Mouse (Mus musculus): ENCODE measurements around the gene Smim26. TPM values are rescaled to one million over a fixed set of nuclear protein-coding genes. Genes with fewer than 3 reads are reported as not detected.

The Smim26 gene
- total and polyA plus RNA-seq, 3 experiments = 16.4 to 28.6 TPM; not detected in 1

- H3K9me3 ChIP-seq (replicated peaks; ENCODE audit: insufficient read depth, low read length) = no peaks in the 10 kb centered on the region
- H3K27me3 ChIP-seq (ENCODE audit: control insufficient read depth in 1 of 2, insufficient read depth in 2 of 2, low read length in 2 of 2) = no peaks in the 10 kb centered on the region
- H3K4me3 ChIP-seq (ENCODE audit: control insufficient read depth in 1 of 2, insufficient read depth in 1 of 2, low read depth in 2 of 2, low read length in 2 of 2) = no peak within 1 kb of the TSS
- H3K9ac ChIP-seq (ENCODE audit: control insufficient read depth, low read depth, low read length, poor library complexity, severe bottlenecking) = no peak within 1 kb of the TSS
- DNase-seq (ENCODE audit: low read depth, low spot score) = no peak
- no peak within 1 kb of the TSS for H3K27ac ChIP-seq (ENCODE audit: control insufficient read depth, low read depth, low read length)
- peaks cover 0 to 2% of the 10 kb centered on the region in 2 experiments; a peak in 1 of 4 replicates for H3K36me3 ChIP-seq (ENCODE audit: control insufficient read depth in 1 of 2, insufficient read depth in 2 of 2, low read length in 2 of 2)
- no peaks in the 10 kb centered on the region for H3K4me1 ChIP-seq (ENCODE audit: control insufficient read depth in 1 of 2, insufficient read depth in 2 of 2, low read length in 2 of 2)
- H3K79me2 ChIP-seq (ENCODE audit: control insufficient read depth, insufficient read depth, low read length, poor library complexity) = peaks cover under 1% of the 10 kb centered on the region; the same call in 1 of the 2 replicates
- TF ChIP-seq TBP (IDR thresholded peaks at IDR 0.05; ENCODE audit: low read depth, low read length) = no peak
- no peak for TF ChIP-seq USF2 (IDR thresholded peaks at IDR 0.05; ENCODE audit: borderline replicate concordance in 1 of 2, insufficient read depth in 1 of 2, low read depth in 1 of 2, low read length in 2 of 2)
- no peak for TF ChIP-seq MAFK (IDR thresholded peaks at IDR 0.05; ENCODE audit: borderline replicate concordance, low read depth, low read length)
- TF ChIP-seq SIN3A (IDR thresholded peaks at IDR 0.05; ENCODE audit: low read length) = no peak
- no peak for TF ChIP-seq CHD1 (IDR thresholded peaks at IDR 0.05; ENCODE audit: low read depth, low read length)
- TF ChIP-seq GABPA (IDR thresholded peaks at IDR 0.05; ENCODE audit: low read depth, low read length) = no peak
- no peak for TF ChIP-seq MYB (IDR thresholded peaks at IDR 0.05; ENCODE audit: low read depth, low read length)
- TF ChIP-seq MEF2A (IDR thresholded peaks at IDR 0.05; ENCODE audit: extremely low read depth, insufficient replicate concordance, low read depth, low read length, poor library complexity, severe bottlenecking) = no peak
Measured at GRCm38 (mm10) chr2:144550529-144550928, 43.3 kb upstream of the Smim26 start, which contains the start of gene Rbbp9. Gene Rbbp9, minus strand, starts transcription at chr2:144550869.

DNA sequence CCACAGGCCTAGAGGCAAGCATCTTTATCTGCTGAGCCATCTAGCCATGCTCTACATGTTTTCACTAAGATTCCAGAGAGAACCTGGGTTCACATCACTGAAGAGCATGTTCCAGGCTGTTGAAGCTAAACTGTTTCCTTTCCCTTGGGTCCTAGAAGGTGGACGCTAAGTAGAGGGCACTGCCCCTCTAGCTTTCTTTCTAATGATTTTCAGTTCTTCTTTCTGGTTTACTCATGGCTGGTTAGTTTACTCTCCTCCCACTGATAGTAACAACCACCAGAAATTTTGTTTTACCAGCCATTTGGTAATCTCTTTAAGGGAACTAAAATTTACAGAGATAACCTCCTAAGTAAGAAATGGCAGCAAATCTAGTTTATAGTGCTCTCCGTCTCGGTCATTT is 39.9 kb upstream of the Smim26 start:
- no peak for DNase-seq (ENCODE audit: low read depth, low spot score)
- Histone ChIP-seq H3K36me3 (ENCODE audit: control insufficient read depth in 1 of 2, insufficient read depth in 2 of 2, low read length in 2 of 2) (peaks cover 0 to 6% of the 10 kb centered on the region in 2 experiments; a peak in 2 of 4 replicates), H3K9ac (ENCODE audit: control insufficient read depth, low read depth, low read length, poor library complexity, severe bottlenecking) (no peak overlapping the region), H3K79me2 (ENCODE audit: control insufficient read depth, insufficient read depth, low read length, poor library complexity) (peaks cover 13% of the 10 kb centered on the region), H3K9me3 (replicated peaks; ENCODE audit: insufficient read depth, low read length) (no peaks in the 10 kb centered on the region), H3K4me1 (ENCODE audit: control insufficient read depth in 1 of 2, insufficient read depth in 2 of 2, low read length in 2 of 2) (peaks cover 0 to 3% of the 10 kb centered on the region in 2 experiments; a peak in 2 of 4 replicates), H3K27ac (ENCODE audit: control insufficient read depth, low read depth, low read length) (no peak overlapping the region), H3K4me3 (ENCODE audit: control insufficient read depth in 1 of 2, insufficient read depth in 1 of 2, low read depth in 2 of 2, low read length in 2 of 2) (no peak overlapping the region), H3K27me3 (ENCODE audit: control insufficient read depth in 1 of 2, insufficient read depth in 2 of 2, low read length in 2 of 2) (no peaks in the 10 kb centered on the region)
- no peak for TF ChIP-seq ZKSCAN1 (IDR thresholded peaks at IDR 0.05; ENCODE audit: low read depth, low read length)
- no peak for TF ChIP-seq MAX (IDR thresholded peaks at IDR 0.05; ENCODE audit: low read length)
- TF ChIP-seq JUND (IDR thresholded peaks at IDR 0.05; ENCODE audit: low read depth, low read length) = no peak
- no peak for TF ChIP-seq SIN3A (IDR thresholded peaks at IDR 0.05; ENCODE audit: low read length)
- TF ChIP-seq POLR2A (IDR thresholded peaks at IDR 0.05; ENCODE audit: control insufficient read depth in 1 of 2, insufficient read depth in 1 of 2, low read depth in 1 of 2, low read length in 2 of 2, poor library complexity in 1 of 2) = no peak
- no peak for TF ChIP-seq MYC (IDR thresholded peaks at IDR 0.05; ENCODE audit: low read depth, low read length)
- TF ChIP-seq ZMIZ1 (IDR thresholded peaks at IDR 0.05; ENCODE audit: low read depth, low read length) = no peak
- TF ChIP-seq BHLHE40 (IDR thresholded peaks at IDR 0.05; ENCODE audit: borderline replicate concordance, low read depth, low read length) = no peak
- no peak for TF ChIP-seq POLR2AphosphoS2 (IDR thresholded peaks at IDR 0.05; ENCODE audit: low read length)
- no peak for TF ChIP-seq RCOR1 (IDR thresholded peaks at IDR 0.05; ENCODE audit: low read depth, low read length)
- no peak for TF ChIP-seq EP300 (IDR thresholded peaks at IDR 0.05; ENCODE audit: low read depth in 1 of 2, low read length in 2 of 2)
- TF ChIP-seq ETS1 (IDR thresholded peaks at IDR 0.05; ENCODE audit: low read depth, low read length) = no peak
- TF ChIP-seq ZC3H11A (IDR thresholded peaks at IDR 0.05; ENCODE audit: low read depth, low read length) = no peak
- TF ChIP-seq NRF1 (IDR thresholded peaks at IDR 0.05; ENCODE audit: insufficient read depth, low read depth, low read length, poor library complexity, severe bottlenecking) = no peak
- no peak for TF ChIP-seq CTCF (IDR thresholded peaks at IDR 0.05 in 2 of 3, conservative IDR thresholded peaks at IDR 0.05 in 1 of 3; ENCODE audit: control insufficient read depth in 1 of 3, insufficient read depth in 1 of 3, low read depth in 2 of 3, low read length in 3 of 3, poor library complexity in 1 of 3, severe bottlenecking in 1 of 3)
- no peak for TF ChIP-seq GABPA (IDR thresholded peaks at IDR 0.05; ENCODE audit: low read depth, low read length)

Measured in MEL (cell line).